Mouse (Mus musculus) stomach, embryonic 16.5 days (tissue): ENCODE data around the gene C2cd4c. TPM values are rescaled to one million over a fixed set of nuclear protein-coding genes. Genes with fewer than 3 reads are reported as not detected.

Experiments used
- ATAC-seq: fragments of 200-750 bp; cut with Nextera tagmentation; 2 replicates; pipeline ENCODE4 v1.8.0; 2017; ENCODE audit warnings: moderate number of reproducible peaks, moderate TSS enrichment; ENCODE audit not compliant: insufficient read depth, low FRiP score
- H3K27ac ChIP-seq: fragments of 300-500 bp; sonication (generic); 2 replicates; pipeline ENCODE4 v1.5.1; 2014; ENCODE audit warnings: low read length
- H3K27me3 ChIP-seq: fragments of 300-500 bp; sonication (generic); 2 replicates; pipeline ENCODE4 v1.6.1; 2014; ENCODE audit warnings: low read length, control low read depth, mixed read lengths; ENCODE audit not compliant: control insufficient read depth, insufficient read depth
- H3K36me3 ChIP-seq: fragments of 300-500 bp; sonication (generic); 2 replicates; pipeline ENCODE4 v1.6.1; 2014; ENCODE audit warnings: low read length; ENCODE audit not compliant: control insufficient read depth, insufficient read depth
- H3K4me1 ChIP-seq: fragments of 300-500 bp; sonication (generic); 2 replicates; pipeline ENCODE4 v1.6.1; 2014; ENCODE audit warnings: low read length, control low read depth, mixed read lengths; ENCODE audit not compliant: control insufficient read depth, insufficient read depth
- H3K4me2 ChIP-seq: fragments of 300-500 bp; sonication (generic); 2 replicates; pipeline ENCODE4 v1.6.1; 2014; ENCODE audit warnings: low read depth, low read length, mixed read lengths
- H3K4me3 ChIP-seq: fragments of 300-500 bp; sonication (generic); replicated peaks from 2 replicates; pipeline ENCODE4 v1.5.1; 2014; ENCODE audit warnings: mild to moderate bottlenecking, low read length
- H3K9ac ChIP-seq: fragments of 300-500 bp; sonication (generic); 2 replicates; pipeline ENCODE4 v1.6.1; 2014; ENCODE audit warnings: low read length
- H3K9me3 ChIP-seq: fragments of 300-500 bp; sonication (generic); replicated peaks from 2 replicates; pipeline ENCODE4 v1.6.1; 2016; ENCODE audit warnings: low read length, control low read depth; ENCODE audit not compliant: control insufficient read depth
- WGBS: fragments of 180-500 bp; shearing (Covaris S2); extraction: QIAGEN DNeasy Blood & Tissue Kit; methylation state at CpG from one replicate; pipeline ENCODE4 v1.1.7; 2014; 5-methylcytosine and 5-hydroxymethylcytosine counted together
- polyA plus RNA-seq: library from polyadenylated mRNA; unstranded; fragments of >200 nt; fragmentation: Nextera tagmentation; extraction: Ambion mirVana; gene quantifications from 2 replicates; pipeline ENCODE4 v1.2.1, GENCODE M21; 2015

The C2cd4c gene
- polyA plus RNA-seq: 0.03 TPM in 1 of 2 replicates, not detected in the other

DNA sequence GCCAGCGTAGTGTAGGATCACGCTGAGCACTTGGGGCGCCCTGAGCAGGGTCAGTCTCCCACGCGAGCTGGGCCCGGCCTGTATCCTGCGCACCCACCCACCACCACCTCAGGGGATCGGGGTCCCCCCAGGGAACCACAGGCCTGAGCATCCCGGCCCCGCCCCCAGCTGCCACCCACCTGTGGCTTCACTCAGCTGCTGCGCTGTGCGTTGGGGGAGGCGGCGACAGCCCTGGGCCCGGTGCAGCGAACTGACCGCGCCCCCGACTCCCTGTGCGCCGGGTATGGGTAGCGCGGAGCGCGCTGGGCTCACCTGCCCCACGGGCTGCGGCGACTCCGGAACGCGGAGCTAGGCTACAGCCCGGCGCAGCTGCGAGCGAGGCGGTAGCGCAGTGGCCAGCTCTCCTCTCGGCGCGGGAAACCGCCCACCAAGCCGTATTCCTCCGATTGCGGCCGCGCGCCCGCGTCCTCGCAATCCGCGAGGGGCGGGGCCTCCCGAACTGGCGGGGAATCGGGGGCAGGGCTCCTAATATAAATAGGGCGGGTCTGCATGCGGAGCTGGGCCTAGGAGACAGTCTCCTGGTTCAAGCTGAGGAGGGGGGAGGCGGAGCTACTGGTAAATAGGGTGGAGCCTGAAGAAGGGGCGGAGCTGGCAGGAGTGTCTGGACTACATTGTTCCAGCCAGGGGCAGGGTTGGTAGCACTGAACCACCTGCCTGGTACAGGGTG is at the start of gene C2cd4c:
Gene C2cd4c, minus strand, starts transcription at position 448 of the 727 bp plus-strand sequence.
- under 1% methylated on average over 59 of the region's 60 CpGs for WGBS
- peaks cover 24% of the 10 kb centered on the region for H3K27me3 ChIP-seq
- no peak within 1 kb of the TSS for H3K27ac ChIP-seq
- H3K4me1 ChIP-seq: peaks cover 6% of the 10 kb centered on the region; the same call in 1 of the 2 replicates
- no peaks in the 10 kb centered on the region for H3K9me3 ChIP-seq
- peak; percentile 88 for ATAC-seq
- H3K9ac ChIP-seq: peak within 1 kb of the TSS; percentile 72
- H3K4me2 ChIP-seq: peak within 1 kb of the TSS; percentile 99
- H3K4me3 ChIP-seq: peak within 1 kb of the TSS; percentile 62
- no peaks in the 10 kb centered on the region for H3K36me3 ChIP-seq

GRCm38 (mm10) chr10:79661861-79662260 is 48.0 kb upstream of the C2cd4c start:
- no peaks in the 10 kb centered on the region for H3K9me3 ChIP-seq
- 38% methylated on average over 2 of the region's 3 CpGs for WGBS

GRCm38 (mm10) chr10:79660298-79660697 is 46.5 kb upstream of the C2cd4c start:
- no peak overlapping the region for H3K27ac ChIP-seq
- no peak for ATAC-seq
- no peak overlapping the region for H3K4me3 ChIP-seq
- H3K4me1 ChIP-seq: no peaks in the 10 kb centered on the region
- H3K4me2 ChIP-seq: no peak overlapping the region
- H3K36me3 ChIP-seq: no peaks in the 10 kb centered on the region
- no peaks in the 10 kb centered on the region for H3K9me3 ChIP-seq
- 86% methylated on average over 2 of the region's 2 CpGs for WGBS
- no peaks in the 10 kb centered on the region for H3K27me3 ChIP-seq
- H3K9ac ChIP-seq: no peak overlapping the region

More at GRCm38 (mm10) chr10:79661861-79662260, 48.0 kb upstream of the C2cd4c start:
- H3K4me3 ChIP-seq: no peak overlapping the region
- H3K9ac ChIP-seq: peak overlapping the region; percentile 31; the same call in 1 of the 2 replicates
- peak; percentile 11; the same call in 1 of the 2 replicates for ATAC-seq
- no peak overlapping the region for H3K27ac ChIP-seq
- H3K4me1 ChIP-seq: no peaks in the 10 kb centered on the region
- H3K36me3 ChIP-seq: no peaks in the 10 kb centered on the region
- H3K27me3 ChIP-seq: no peaks in the 10 kb centered on the region
- H3K4me2 ChIP-seq: no peak overlapping the region

- Histone ChIP-seq H3K36me3 (no peaks in the 10 kb centered on the region), H3K27ac (no peak overlapping the region), H3K4me1 (no peaks in the 10 kb centered on the region), H3K9ac (no peak overlapping the region), H3K9me3 (no peaks in the 10 kb centered on the region), H3K27me3 (no peaks in the 10 kb centered on the region), H3K4me3 (no peak overlapping the region), H3K4me2 (no peak overlapping the region)
- WGBS: 11% methylated on average over 4 of the region's 4 CpGs
- no peak for ATAC-seq
Observed at GRCm38 (mm10) chr10:79658829-79659228, 45.0 kb upstream of the C2cd4c start.

- Histone ChIP-seq H3K9me3 (no peaks in the 10 kb centered on the region), H3K27ac (no peak overlapping the region), H3K4me1 (no peaks in the 10 kb centered on the region), H3K4me2 (no peak overlapping the region), H3K9ac (no peak overlapping the region), H3K27me3 (no peaks in the 10 kb centered on the region), H3K4me3 (no peak overlapping the region), H3K36me3 (no peaks in the 10 kb centered on the region)
- ATAC-seq: no peak
- 50% methylated on average over 1 of the region's 1 CpGs for WGBS
Observed at GRCm38 (mm10) chr10:79654946-79655395, 41.1 kb upstream of the C2cd4c start.

- Histone ChIP-seq H3K9me3 (no peaks in the 10 kb centered on the region), H3K4me2 (no peak overlapping the region), H3K36me3 (no peaks in the 10 kb centered on the region), H3K4me1 (no peaks in the 10 kb centered on the region), H3K4me3 (no peak overlapping the region), H3K27ac (no peak overlapping the region), H3K9ac (no peak overlapping the region), H3K27me3 (no peaks in the 10 kb centered on the region)
- ATAC-seq: no peak
- WGBS: 72% methylated on average over 7 of the region's 7 CpGs
Observed at GRCm38 (mm10) chr10:79652789-79653188, 39.0 kb upstream of the C2cd4c start.

- no peaks in the 10 kb centered on the region for H3K4me1 ChIP-seq
- WGBS: 27% methylated on average over 7 of the region's 7 CpGs
- H3K36me3 ChIP-seq: no peaks in the 10 kb centered on the region
- no peak overlapping the region for H3K27ac ChIP-seq
- H3K27me3 ChIP-seq: no peaks in the 10 kb centered on the region
- H3K9me3 ChIP-seq: no peaks in the 10 kb centered on the region
- H3K4me2 ChIP-seq: no peak overlapping the region
- no peak overlapping the region for H3K9ac ChIP-seq
- peak; percentile 63; the same call in 1 of the 2 replicates for ATAC-seq
- no peak overlapping the region for H3K4me3 ChIP-seq
Observed at GRCm38 (mm10) chr10:79649070-79649751, 35.4 kb upstream of the C2cd4c start.

DNA sequence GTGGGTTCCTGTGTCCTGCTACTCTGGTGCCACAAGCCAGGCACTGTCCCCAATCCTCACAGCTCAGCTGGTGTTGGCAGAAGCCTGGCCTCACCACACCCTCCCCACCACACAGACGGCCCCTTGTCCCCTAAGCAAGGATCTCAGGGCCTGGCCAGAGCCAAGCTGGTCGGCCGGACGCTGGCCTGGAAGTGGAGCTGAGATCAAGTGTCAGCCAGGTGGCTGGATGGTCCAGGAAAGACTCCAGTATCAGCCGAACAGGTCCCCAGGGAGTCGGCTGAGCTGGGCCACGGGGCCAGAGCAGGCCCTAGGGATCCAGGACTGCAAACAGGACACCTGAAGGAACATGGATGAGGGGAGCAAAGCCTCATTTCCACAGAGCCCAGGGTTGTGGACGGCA is 31.9 kb upstream of the C2cd4c start, which contains the start of gene Odf3l2:
Gene Odf3l2, minus strand, starts transcription at position 28 of the 400 bp plus-strand sequence.
- Histone ChIP-seq H3K4me1 (no peaks in the 10 kb centered on the region), H3K9ac (no peak within 1 kb of the TSS), H3K4me3 (no peak within 1 kb of the TSS), H3K4me2 (no peak within 1 kb of the TSS), H3K27ac (no peak within 1 kb of the TSS), H3K9me3 (no peaks in the 10 kb centered on the region), H3K27me3 (no peaks in the 10 kb centered on the region), H3K36me3 (no peaks in the 10 kb centered on the region)
- 66% methylated on average over 8 of the region's 8 CpGs for WGBS
- ATAC-seq: no peak
